Mouse (Mus musculus) layer of hippocampus, adult 9-11 months (tissue): ENCODE results near the gene Pnliprp1.

Source experiments
- DNase-seq: peaks from one replicate; pipeline ENCODE4 v3.0.0; 2022

Gene Pnliprp1

DNA sequence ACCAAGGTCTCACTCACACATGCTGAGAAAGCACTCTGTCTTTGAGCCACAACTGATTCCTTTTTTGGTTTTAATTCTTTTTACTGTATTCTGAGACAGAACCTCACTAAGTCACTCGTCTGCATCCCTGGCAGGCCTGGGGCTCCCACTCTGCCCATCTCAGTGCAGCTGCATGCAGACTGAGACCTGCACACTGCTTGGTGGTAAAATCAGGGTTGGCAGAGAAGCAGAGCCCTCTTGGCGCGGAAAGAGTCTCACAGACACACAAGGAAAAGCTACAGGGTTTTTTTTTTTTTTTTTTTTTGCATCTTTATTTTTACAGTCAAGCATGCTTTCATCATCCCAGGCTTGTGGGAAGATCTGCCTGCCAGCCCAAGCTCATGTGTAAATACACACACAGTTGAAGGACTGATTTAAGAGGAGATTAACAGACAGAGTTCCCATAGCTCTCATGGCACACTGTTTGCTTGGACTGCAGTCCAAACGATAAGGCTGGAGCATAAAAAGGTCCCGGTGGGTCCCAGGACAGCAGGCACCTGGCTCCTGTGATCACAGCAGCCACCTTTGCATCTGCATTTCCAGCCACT is at the start of gene Pnliprp1:
TSS of gene Pnliprp1 (plus strand) at position 443 of the 587 bp plus-strand sequence.
- DNase-seq: no peak

DNA sequence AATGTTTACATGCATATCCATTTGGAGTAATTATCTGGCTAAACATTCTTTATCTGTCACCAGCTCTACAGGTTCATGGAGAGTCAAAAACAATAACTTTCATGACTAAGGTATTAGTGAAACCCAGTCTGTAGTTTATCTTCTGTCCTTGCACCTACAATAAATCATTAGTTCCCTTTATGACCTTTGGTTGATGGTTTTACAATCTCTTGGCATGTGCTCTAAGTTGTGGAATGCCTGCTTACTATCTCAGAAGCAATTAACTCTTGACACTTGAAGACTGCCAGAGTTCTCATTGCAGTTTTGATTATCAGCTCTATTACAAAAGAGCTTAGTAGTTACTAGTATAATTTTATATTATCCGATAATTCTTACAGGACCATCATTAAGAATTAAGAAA is 39.8 kb upstream of the Pnliprp1 start:
- DNase-seq: no peak

DNA sequence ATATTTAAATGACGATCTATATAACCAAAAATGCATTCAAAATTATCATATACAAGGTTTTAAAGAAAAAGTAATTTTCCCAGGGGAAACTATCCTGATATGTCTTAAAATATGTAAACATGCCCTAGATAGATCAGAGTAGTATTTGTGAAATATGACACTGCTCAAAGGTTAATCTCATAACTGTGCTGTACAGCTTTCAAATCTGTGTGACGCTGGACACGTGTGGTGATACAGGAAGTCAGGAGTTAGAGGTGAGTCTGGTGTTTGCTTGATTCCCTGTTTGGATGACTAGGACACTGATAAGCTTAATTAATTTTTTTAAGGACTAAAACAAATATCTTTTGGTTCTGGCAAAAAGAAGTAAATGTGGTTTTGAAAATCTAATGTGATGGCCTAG is 33.4 kb upstream of the Pnliprp1 start:
- no peak for DNase-seq

DNA sequence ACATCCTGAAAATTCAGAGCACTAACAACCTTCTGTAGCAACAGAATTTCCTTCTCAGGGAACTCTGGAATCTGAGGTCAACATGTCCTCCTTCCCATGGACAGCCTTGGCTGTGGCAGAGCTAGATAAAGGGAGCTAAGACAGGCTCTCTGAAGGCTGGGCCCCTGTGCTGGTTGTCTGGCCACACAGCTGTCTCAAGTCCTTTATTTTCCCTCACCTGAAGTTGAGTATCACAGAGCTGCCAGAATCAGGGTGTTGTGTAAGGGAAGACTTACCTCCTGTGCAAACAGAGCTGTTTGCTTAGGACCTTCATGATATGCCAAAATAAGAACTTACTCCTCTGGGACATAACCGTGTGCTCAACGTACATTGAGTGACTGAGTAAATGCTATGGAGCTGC is 32.5 kb upstream of the Pnliprp1 start:
- DNase-seq: no peak

- no peak for DNase-seq
Observed at GRCm38 (mm10) chr19:58704556-58704955, 24.1 kb upstream of the Pnliprp1 start.

DNA sequence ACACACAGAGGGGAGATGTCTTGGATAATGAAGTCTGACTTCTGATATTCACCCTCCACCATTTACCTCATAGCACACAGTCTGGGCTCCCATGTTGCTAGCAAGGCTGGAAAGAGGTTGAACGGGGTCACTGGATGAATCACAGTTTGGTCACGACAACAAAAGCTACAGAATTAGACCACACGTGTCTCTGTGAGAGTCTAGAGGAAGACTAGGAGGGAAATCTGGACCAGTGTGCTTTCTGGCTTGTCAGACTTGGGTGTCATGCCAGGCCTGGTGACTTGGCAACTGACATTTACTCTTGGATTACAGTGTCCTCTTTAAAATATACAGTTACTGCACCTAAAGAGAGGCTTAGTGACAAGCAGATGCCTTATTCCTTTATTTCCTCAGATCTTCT is 20.1 kb upstream of the Pnliprp1 start:
- DNase-seq: no peak

GRCm38 (mm10) chr19:58717925-58718324 is 10.8 kb upstream of the Pnliprp1 start:
- no peak for DNase-seq

DNA sequence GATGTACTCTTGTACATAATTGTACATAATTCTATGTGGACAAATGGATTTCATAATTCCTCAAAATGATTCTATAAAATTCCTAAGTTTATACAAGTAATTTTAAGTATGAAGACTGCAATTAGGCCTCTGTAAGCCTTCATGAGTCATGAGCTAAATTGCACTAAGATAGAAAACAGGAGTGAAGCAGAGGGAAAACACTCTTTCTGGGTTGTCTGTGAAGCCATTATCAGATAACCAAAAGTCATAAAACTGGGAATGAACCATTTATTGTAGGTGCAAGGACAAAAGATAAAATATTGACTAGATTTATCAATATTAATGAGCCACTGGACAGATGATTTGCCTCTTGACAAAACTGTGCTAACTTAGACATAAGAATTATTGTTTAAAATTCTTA is 8.2 kb upstream of the Pnliprp1 start:
- DNase-seq: no peak

DNA sequence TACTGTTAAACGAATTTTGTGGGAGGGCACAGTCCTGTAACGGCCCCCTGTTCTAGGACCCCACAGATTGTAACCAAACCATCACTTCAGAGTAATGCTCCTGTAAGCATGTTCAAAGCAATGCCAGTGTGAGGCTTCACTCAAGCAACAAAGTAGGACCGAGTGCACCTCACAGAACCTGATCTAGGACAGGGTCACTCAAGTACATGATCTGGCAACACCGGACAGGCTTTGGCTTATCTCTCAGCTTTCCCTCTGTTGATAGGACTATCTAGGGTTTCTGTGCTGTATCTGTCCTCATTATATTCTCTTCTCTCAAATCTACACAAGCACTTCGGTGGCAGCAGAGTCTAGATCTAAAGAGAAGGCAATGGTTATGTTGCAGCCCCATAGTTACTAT is 2.1 kb upstream of the Pnliprp1 start:
- no peak for DNase-seq

DNA sequence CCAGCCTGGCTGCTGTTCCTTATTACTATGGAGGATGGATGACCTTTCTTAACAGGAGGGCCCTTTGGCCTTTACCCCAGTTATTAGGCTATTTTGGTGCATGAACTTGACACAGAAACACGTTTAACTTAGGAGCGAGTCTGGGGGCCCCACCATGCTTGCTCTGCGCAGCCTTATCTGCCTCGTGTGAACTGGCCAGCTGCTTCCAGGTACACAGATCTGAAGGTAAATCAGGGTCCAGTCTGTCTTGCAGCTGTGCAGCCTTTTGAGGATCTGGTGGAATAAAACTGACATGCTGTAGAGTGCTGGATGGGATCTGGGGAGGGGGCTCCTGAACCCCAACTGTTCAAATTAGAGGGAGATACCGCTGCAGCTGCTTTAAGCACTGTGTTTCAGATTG is 931 bp upstream of the Pnliprp1 start:
- DNase-seq: no peak

DNA sequence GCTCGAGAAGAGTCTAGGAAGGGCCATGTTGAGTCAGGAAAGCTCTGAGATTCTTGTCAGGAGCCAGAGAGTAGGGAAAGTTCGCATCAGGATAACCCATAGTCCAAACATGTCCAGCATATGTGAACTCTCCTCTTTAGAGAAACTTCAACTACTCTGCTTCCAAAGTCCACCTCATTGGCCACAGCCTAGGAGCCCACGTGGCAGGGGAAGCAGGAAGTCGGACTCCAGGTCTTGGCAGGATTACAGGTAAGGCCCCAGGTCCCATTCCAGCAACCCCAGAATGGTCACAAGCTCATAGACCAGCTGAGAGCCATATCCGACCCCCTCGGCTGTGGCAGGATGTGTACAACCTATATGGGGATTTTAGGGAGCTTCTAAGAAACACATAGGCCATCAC is 4.5 kb downstream of the Pnliprp1 start:
- no peak for DNase-seq

DNA sequence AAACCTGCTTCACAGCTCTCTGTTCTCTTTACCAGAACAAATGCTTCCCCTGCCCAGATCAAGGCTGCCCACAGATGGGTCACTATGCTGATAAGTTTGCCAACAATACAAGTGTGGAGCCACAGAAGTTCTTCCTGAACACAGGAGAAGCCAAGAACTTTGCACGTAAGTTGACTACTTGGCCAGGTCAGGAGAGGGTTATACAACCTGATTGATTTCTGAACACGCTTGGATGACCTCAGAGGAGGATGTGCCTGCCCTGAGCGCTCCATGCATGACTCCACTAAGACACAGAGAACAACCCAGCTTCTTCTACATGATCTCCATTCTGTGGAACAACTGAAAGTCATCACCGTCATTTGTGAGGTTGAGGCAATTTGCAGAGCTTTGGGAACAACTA is 9.4 kb downstream of the Pnliprp1 start:
- DNase-seq: no peak

- no peak for DNase-seq
Observed at GRCm38 (mm10) chr19:58741036-58741435, 12.3 kb downstream of the Pnliprp1 start.

- DNase-seq: no peak
Observed at GRCm38 (mm10) chr19:58742711-58743110, 14.0 kb downstream of the Pnliprp1 start.

GRCm38 (mm10) chr19:58743736-58744135 is 15.0 kb downstream of the Pnliprp1 start:
- DNase-seq: no peak

DNA sequence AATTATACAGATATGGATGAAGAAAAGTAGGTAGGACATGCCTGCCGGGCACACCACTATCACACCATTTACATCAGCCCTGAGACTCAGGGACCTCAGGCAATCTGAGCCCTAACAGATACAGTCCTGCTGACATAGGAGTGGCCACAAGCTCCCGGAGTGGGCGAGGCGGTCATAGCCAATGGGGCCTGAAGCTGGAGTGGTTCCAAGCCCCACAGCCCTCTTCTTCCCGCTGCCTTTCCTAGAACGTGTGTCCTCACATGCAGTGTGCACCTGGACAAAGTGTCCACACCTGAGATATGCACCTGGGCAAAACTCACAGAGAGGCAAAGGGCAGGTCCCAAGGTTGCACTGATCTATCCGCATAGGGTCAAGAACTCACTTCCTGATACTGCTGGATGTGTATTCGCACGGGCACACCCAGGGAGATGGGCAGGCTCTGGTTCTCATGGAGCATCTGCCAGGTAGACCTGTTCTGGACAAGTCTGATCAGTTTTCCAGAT is 18.9 kb downstream of the Pnliprp1 start:
- no peak for DNase-seq

GRCm38 (mm10) chr19:58750822-58751221 is 22.1 kb downstream of the Pnliprp1 start:
- peak; percentile 9 for DNase-seq

- DNase-seq: no peak
Observed at GRCm38 (mm10) chr19:58751504-58751903, 22.8 kb downstream of the Pnliprp1 start.

- DNase-seq: no peak
Observed at GRCm38 (mm10) chr19:58758871-58759270, 30.2 kb downstream of the Pnliprp1 start.

DNA sequence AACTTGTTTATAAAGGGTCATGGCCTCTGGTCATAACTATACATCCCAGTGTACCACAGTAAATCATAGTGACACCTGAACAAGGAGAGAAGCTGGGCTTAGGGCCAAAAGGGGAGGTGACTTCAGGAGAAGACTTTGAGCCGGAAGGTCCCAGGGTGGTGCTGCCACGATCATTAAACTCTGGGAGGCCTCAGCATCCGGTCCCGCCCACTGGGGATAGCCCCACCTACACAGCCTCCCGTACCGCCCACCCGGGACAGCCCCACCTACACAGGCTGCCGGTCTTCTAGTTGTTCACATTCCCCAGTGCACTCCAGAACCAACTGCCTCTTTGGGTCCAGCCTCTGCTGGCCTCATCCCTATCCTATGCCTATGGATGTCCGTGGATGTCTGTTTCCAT is 30.7 kb downstream of the Pnliprp1 start, which contains the start of gene Pnliprp2:
TSS of gene Pnliprp2 (plus strand) at position 297 of the 400 bp plus-strand sequence.
- DNase-seq: no peak

DNA sequence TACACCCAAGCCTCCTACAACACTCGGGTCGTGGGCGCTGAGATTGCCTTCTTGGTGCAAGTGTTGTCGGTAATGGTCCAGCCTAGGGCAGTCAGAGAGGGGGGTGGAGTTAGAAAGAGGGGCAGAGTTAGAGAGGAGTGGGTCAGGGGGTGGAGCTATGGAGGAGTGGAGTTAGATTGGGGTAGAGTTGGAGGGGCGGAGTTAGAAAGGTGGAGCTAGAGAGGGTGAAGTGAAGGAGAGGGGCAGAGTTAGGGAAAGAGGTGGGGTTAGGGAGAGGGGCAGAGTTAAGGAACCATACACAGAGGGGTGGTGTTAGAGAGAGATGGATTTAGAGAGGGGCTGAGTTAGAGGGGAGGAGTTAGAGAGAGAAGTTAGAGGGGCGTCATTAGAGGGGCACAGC is 33.6 kb downstream of the Pnliprp1 start:
- DNase-seq: no peak

- DNase-seq: peak; percentile 62
Observed at GRCm38 (mm10) chr19:58762848-58763541, 34.3 kb downstream of the Pnliprp1 start.

DNA sequence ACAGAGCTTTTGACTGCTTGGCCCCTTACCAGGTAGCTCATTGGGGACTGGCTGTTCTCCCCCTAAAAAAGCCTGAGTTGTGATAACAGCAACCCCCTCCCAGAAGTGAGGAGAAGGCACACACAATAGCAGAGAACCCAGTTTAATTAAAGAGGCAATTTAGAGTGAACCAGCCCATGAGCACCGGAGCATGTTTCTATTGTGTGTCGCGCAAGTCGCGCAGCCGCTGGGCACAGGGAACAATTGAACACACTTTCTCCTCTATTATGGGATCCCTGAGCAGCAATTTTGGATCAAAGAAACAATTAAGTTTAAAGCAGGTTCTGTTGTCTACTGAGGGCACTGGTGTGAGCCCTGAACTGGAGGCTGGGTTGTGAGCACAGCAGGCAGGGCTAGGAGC is 38.6 kb downstream of the Pnliprp1 start:
- no peak for DNase-seq

DNA sequence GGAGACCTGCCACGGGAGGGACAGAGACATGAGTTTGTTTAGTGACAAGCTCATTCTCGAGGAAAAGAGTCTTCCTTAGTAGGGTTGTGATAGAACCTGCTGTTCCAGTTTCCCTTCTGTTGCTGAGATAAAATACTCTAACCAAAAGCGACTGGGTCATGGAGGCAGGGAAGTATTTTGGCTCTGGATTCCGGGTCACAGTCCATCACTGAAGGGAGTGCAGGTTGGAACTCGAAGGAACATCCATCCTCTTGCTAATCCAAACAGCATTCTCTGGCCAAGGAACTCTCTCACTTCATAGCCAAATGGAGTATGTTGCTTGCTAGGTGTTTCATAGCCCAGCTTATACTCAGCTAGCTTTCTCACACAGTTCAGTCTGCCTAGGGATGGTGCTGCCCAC is 47.8 kb downstream of the Pnliprp1 start:
- no peak for DNase-seq

- DNase-seq: no peak
Observed at GRCm38 (mm10) chr19:58781566-58781965, 52.9 kb downstream of the Pnliprp1 start.
